Mouse (Mus musculus): Measurements from ENCODE around the gene Polg.

- no peak for TF ChIP-seq CTCF (IDR thresholded peaks at IDR 0.05; ENCODE audit: extremely low read depth, insufficient read depth, insufficient read length, insufficient replicate concordance)
- no peak for TF ChIP-seq POLR2A (IDR thresholded peaks at IDR 0.05; ENCODE audit: low read depth, low read length)
These were observed 36.3 kb upstream of the Polg start for GRCm38 (mm10) chr7:79502152-79503102.

Data from spleen, adult 2 months (tissue).